Mouse (Mus musculus) heart, embryonic 10.5 days (tissue): ENCODE results near the gene Uncx. TPM values are rescaled to one million over a fixed set of nuclear protein-coding genes. Genes with fewer than 3 reads are reported as not detected.

Source experiments
- DNase-seq: peaks from one replicate; pipeline ENCODE4 v3.0.0-alpha.2; 2017; ENCODE audit warnings: low spot score
- H3K27ac ChIP-seq: fragments of 300-500 bp; sonication (generic); 2 replicates; pipeline ENCODE4 v1.5.1; 2016; ENCODE audit warnings: mild to moderate bottlenecking
- H3K27me3 ChIP-seq: fragments of 300-500 bp; sonication (generic); 2 replicates; pipeline ENCODE4 v1.6.1; 2016; ENCODE audit warnings: mild to moderate bottlenecking; ENCODE audit not compliant: poor library complexity, insufficient read depth, severe bottlenecking
- H3K36me3 ChIP-seq: fragments of 300-500 bp; sonication (generic); 2 replicates; pipeline ENCODE4 v1.6.1; 2016; ENCODE audit warnings: mild to moderate bottlenecking, moderate library complexity
- H3K4me1 ChIP-seq: fragments of 300-500 bp; sonication (generic); 2 replicates; pipeline ENCODE4 v1.6.1; 2016; ENCODE audit warnings: mild to moderate bottlenecking
- H3K4me3 ChIP-seq: fragments of 300-500 bp; sonication (generic); 2 replicates; pipeline ENCODE4 v1.5.1; 2016; ENCODE audit warnings: mild to moderate bottlenecking, moderate library complexity
- H3K9me3 ChIP-seq: fragments of 300-500 bp; sonication (generic); 2 replicates; pipeline ENCODE4 v1.6.1; 2016; ENCODE audit warnings: mild to moderate bottlenecking, moderate library complexity
- WGBS: fragments of 180-500 bp; shearing (Covaris S2); methylation state at CpG from one replicate; pipeline ENCODE4 v1.1.7; 2016; 5-methylcytosine and 5-hydroxymethylcytosine counted together
- polyA plus RNA-seq: library from polyadenylated mRNA; unstranded; fragments of >200 nt; fragmentation: Nextera tagmentation; extraction: Ambion mirVana; gene quantifications from 2 replicates; pipeline ENCODE4 v1.2.1, GENCODE M21; 2016

Gene Uncx
- polyA plus RNA-seq, 1 experiment from 2014 or later = 0.18 TPM

GRCm38 (mm10) chr5:139545673-139546335, 2.5 kb downstream of the Uncx start:
- Histone ChIP-seq H3K4me3 (no peak overlapping the region), H3K27ac (no peak overlapping the region), H3K4me1 (peaks cover 28% of the 10 kb centered on the region), H3K36me3 (no peaks in the 10 kb centered on the region), H3K27me3 (peaks cover 100% of the 10 kb centered on the region), H3K9me3 (no peaks in the 10 kb centered on the region)
- no peak for DNase-seq
- 4% methylated on average over 9 of the region's 9 CpGs for WGBS

- under 1% methylated on average over 26 of the region's 26 CpGs for WGBS
- Histone ChIP-seq H3K36me3 (no peaks in the 10 kb centered on the region), H3K4me1 (peaks cover 27% of the 10 kb centered on the region), H3K4me3 (0 out of 2 replicates have a peak overlapping the region, but pooled peaks have one; percentile 27), H3K27me3 (peaks cover 100% of the 10 kb centered on the region), H3K9me3 (no peaks in the 10 kb centered on the region), H3K27ac (no peak overlapping the region)
- DNase-seq = no peak
Measured at GRCm38 (mm10) chr5:139546336-139546770, 3.1 kb downstream of the Uncx start.

DNA sequence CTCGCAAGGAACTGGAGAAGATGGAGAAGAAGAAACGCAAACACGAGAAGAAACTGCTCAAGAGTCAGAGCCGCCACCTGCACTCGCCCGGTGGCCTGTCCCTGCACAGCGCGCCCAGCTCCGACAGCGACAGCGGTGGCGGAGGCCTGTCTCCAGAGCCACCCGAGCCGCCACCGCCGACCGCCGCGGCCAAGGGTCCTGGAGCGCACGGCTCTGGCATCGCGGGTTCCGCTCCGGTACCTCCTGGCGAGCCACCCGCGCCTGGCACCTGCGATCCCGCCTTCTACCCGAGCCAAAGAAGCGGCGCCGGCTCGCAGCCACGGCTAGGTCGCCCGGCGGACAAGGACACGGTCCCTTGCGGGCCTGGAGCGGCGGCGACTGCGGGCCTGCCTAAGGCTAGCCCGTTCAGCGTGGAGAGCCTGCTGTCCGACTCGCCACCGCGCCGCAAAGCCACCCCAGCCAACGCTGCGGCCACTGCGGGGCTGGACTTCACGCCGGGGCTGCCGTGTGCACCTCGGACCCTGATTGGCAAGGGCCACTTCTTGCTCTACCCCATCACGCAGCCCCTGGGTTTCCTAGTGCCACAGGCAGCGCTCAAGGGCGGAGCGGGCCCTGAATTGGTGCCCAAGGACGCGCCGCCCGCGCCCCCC, 3.6 kb downstream of the Uncx start:
- Histone ChIP-seq H3K9me3 (no peaks in the 10 kb centered on the region), H3K4me3 (peak overlapping the region; percentile 27), H3K4me1 (peaks cover 27% of the 10 kb centered on the region), H3K36me3 (no peaks in the 10 kb centered on the region), H3K27ac (no peak overlapping the region), H3K27me3 (peaks cover 100% of the 10 kb centered on the region)
- under 1% methylated on average over 68 of the region's 68 CpGs for WGBS
- DNase-seq = no peak

- Histone ChIP-seq H3K27ac (no peak overlapping the region), H3K27me3 (peaks cover 100% of the 10 kb centered on the region), H3K9me3 (no peaks in the 10 kb centered on the region), H3K36me3 (no peaks in the 10 kb centered on the region), H3K4me1 (peaks cover 27% of the 10 kb centered on the region), H3K4me3 (peak overlapping the region; percentile 27)
- WGBS = under 1% methylated on average over 48 of the region's 49 CpGs
- DNase-seq = no peak
Measured at GRCm38 (mm10) chr5:139547421-139547931, 4.2 kb downstream of the Uncx start.

- peaks cover 14% of the 10 kb centered on the region for H3K4me1 ChIP-seq
- WGBS = 3% methylated on average over 29 of the region's 29 CpGs
Measured at GRCm38 (mm10) chr5:139553446-139554273, 10.4 kb downstream of the Uncx start.

GRCm38 (mm10) chr5:139554478-139555335, 11.4 kb downstream of the Uncx start:
- peaks cover 98% of the 10 kb centered on the region for H3K27me3 ChIP-seq
- 2% methylated on average over 28 of the region's 28 CpGs for WGBS
- no peaks in the 10 kb centered on the region for H3K9me3 ChIP-seq
- no peak overlapping the region for H3K4me3 ChIP-seq
- DNase-seq = no peak
- H3K36me3 ChIP-seq = no peaks in the 10 kb centered on the region
- H3K27ac ChIP-seq = no peak overlapping the region
- H3K4me1 ChIP-seq = peaks cover 22% of the 10 kb centered on the region

More at GRCm38 (mm10) chr5:139553446-139554273, 10.4 kb downstream of the Uncx start:
- H3K36me3 ChIP-seq = no peaks in the 10 kb centered on the region
- no peak overlapping the region for H3K27ac ChIP-seq
- no peaks in the 10 kb centered on the region for H3K9me3 ChIP-seq
- no peak for DNase-seq
- peaks cover 99% of the 10 kb centered on the region for H3K27me3 ChIP-seq
- no peak overlapping the region for H3K4me3 ChIP-seq

- Histone ChIP-seq H3K27ac (no peak overlapping the region), H3K27me3 (peaks cover 98% of the 10 kb centered on the region), H3K4me3 (no peak overlapping the region), H3K4me1 (peaks cover 22% of the 10 kb centered on the region), H3K36me3 (no peaks in the 10 kb centered on the region), H3K9me3 (no peaks in the 10 kb centered on the region)
- no peak for DNase-seq
- 2% methylated on average over 7 of the region's 7 CpGs for WGBS
Measured at GRCm38 (mm10) chr5:139555476-139556115, 12.3 kb downstream of the Uncx start.

DNA sequence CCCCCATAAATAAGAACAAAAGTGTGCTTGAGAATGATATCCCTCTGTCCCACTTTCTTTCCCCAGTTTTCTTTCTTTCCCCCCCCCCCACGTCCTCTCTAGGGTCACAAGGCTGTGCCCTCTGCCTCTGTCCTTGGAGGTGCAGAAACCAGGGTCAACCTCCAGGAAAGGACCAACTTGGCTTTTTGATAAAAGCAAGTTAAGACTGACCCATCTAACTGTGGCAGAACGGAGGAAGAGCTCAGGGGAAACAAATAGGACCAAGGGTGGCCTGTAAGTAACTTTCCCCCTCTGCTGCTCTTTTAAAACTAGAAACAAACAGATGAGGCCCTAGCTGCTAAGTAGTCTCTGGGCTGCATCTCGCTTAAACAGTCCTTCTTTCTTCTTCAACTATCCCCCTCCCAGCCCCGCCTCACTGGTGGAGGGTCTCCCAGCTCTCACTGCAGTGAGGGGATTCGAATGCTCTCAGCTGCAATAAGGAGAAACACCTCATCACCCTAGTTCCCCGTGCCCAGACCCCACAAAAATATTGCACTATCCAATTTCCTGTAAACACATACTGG, 12.9 kb downstream of the Uncx start:
- H3K27me3 ChIP-seq = peaks cover 98% of the 10 kb centered on the region
- no peak overlapping the region for H3K27ac ChIP-seq
- H3K4me1 ChIP-seq = peaks cover 22% of the 10 kb centered on the region
- H3K4me3 ChIP-seq = no peak overlapping the region
- no peaks in the 10 kb centered on the region for H3K36me3 ChIP-seq
- 4% methylated on average over 6 of the region's 6 CpGs for WGBS
- DNase-seq = no peak
- no peaks in the 10 kb centered on the region for H3K9me3 ChIP-seq

DNA sequence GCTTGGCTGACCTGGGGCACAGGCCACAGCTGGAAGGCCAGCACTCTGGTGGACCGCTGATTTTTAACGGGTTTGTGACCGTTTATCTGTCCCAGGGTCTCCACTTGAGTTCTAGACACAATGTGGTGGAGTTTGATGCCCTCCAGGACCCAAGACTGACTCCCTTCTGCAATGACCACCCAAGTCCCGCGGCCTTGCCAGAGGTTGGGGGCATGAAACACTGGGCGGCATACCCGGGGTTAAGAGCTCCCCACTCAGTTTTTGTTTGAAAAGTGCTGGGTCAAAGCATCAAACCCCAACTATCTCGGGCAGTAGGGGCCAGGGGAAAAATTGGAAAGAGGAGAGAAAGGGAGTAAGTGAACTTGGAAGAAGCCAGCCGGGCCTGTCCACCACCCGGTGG, 13.8 kb downstream of the Uncx start:
- Histone ChIP-seq H3K4me3 (no peak overlapping the region), H3K36me3 (no peaks in the 10 kb centered on the region), H3K4me1 (peaks cover 22% of the 10 kb centered on the region), H3K27me3 (peaks cover 98% of the 10 kb centered on the region), H3K27ac (no peak overlapping the region), H3K9me3 (no peaks in the 10 kb centered on the region)
- 3% methylated on average over 10 of the region's 10 CpGs for WGBS
- DNase-seq = no peak

DNA sequence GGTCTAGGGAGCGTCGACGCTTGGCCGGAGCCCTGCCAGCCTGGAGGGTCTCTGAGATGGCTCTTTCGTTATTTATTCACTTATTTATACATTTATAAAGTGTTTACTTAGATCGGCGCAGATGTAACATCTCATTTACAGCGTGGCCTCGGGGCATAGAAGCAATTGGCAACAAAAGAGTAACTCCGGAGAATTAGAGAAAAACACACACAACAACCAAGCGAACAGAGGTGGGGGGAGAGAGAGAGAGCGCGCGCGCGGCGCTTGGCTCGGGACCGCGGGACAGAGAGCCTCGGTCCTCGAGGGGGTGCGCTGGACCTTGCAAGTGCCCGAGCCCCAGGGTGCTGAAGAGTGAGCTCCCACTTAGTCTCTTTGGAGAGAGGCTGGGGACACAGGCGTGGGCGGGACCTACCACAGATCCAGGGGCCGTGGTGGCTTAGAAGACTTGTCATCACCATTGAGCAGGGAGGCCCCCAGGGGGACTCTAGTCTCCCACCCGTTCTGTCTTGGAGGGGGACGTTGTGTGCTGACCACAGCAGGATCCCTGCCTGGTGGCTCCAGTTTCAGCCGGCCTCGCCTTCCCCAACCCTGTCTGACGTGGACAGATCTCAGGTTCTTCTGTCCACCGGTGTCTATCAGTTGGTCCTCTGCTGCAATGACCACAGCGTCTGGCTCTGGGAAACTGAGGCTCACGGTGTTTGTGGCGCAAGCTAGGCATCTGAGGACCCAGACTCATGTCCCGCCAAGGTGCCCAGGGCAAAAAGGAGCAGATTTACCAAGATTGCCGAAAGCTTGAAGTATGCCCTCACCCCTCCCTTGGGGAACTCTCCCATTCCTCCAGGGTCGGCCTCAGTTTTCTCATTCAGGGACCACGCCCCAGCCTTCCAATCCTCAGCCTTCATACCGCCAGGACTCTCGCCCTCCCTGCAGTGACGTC, 14.5 kb downstream of the Uncx start:
- DNase-seq = no peak
- H3K9me3 ChIP-seq = no peaks in the 10 kb centered on the region
- no peak overlapping the region for H3K27ac ChIP-seq
- under 1% methylated on average over 43 of the region's 43 CpGs for WGBS
- peaks cover 97% of the 10 kb centered on the region for H3K27me3 ChIP-seq
- H3K4me3 ChIP-seq = peak overlapping the region; percentile 24; the same call in 1 of the 2 replicates
- H3K4me1 ChIP-seq = peaks cover 22% of the 10 kb centered on the region
- no peaks in the 10 kb centered on the region for H3K36me3 ChIP-seq

GRCm38 (mm10) chr5:139558468-139558804, 15.1 kb downstream of the Uncx start:
- no peak overlapping the region for H3K27ac ChIP-seq
- peaks cover 22% of the 10 kb centered on the region for H3K4me1 ChIP-seq
- WGBS = under 1% methylated on average over 16 of the region's 16 CpGs
- H3K4me3 ChIP-seq = 0 out of 2 replicates have a peak overlapping the region, but pooled peaks have one; percentile 24
- no peak for DNase-seq
- no peaks in the 10 kb centered on the region for H3K36me3 ChIP-seq
- no peaks in the 10 kb centered on the region for H3K9me3 ChIP-seq
- peaks cover 97% of the 10 kb centered on the region for H3K27me3 ChIP-seq
